Mouse (Mus musculus): Measurements from ENCODE around the gene Trrap.

The Trrap gene

GRCm38 (mm10) chr5:144845352-144845751, 77.8 kb downstream of the Trrap start:
- no peak overlapping the region for H3K4me3 ChIP-seq (replicated peaks; ENCODE audit: low read length)
- H3K36me3 ChIP-seq (ENCODE audit: insufficient read depth, low read length): peaks cover 99% of the 10 kb centered on the region
- TF ChIP-seq CTCF (conservative IDR thresholded peaks at IDR 0.05; ENCODE audit: low read length): no peak
- TF ChIP-seq POU5F1 (IDR thresholded peaks at IDR 0.05; ENCODE audit: borderline replicate concordance, low read length): no peak
- TF ChIP-seq NANOG (IDR thresholded peaks at IDR 0.05; ENCODE audit: borderline replicate concordance, low read length): no peak
- H3K4me1 ChIP-seq (replicated peaks; ENCODE audit: low read depth, low read length): peaks cover 22% of the 10 kb centered on the region
- H3K27me3 ChIP-seq (ENCODE audit: insufficient read depth, low read length): no peaks in the 10 kb centered on the region
- no peaks in the 10 kb centered on the region for H3K9me3 ChIP-seq (ENCODE audit: low read length)

- Histone ChIP-seq H3K4me1 (replicated peaks; ENCODE audit: low read depth, low read length) (peaks cover 25% of the 10 kb centered on the region), H3K36me3 (ENCODE audit: insufficient read depth, low read length) (peaks cover 97% of the 10 kb centered on the region), H3K4me3 (replicated peaks; ENCODE audit: low read length) (no peak overlapping the region), H3K9me3 (ENCODE audit: low read length) (no peaks in the 10 kb centered on the region), H3K27me3 (ENCODE audit: insufficient read depth, low read length) (no peaks in the 10 kb centered on the region)
- TF ChIP-seq CTCF (conservative IDR thresholded peaks at IDR 0.05; ENCODE audit: low read length) (no peak), NANOG (IDR thresholded peaks at IDR 0.05; ENCODE audit: borderline replicate concordance, low read length) (no peak), POU5F1 (IDR thresholded peaks at IDR 0.05; ENCODE audit: borderline replicate concordance, low read length) (no peak)
These were observed 81.2 kb downstream of the Trrap start for GRCm38 (mm10) chr5:144848735-144849134.

GRCm38 (mm10) chr5:144849932-144850331, 82.4 kb downstream of the Trrap start:
- Histone ChIP-seq H3K4me3 (replicated peaks; ENCODE audit: low read length) (no peak overlapping the region), H3K27me3 (ENCODE audit: insufficient read depth, low read length) (no peaks in the 10 kb centered on the region), H3K36me3 (ENCODE audit: insufficient read depth, low read length) (peaks cover 97% of the 10 kb centered on the region), H3K9me3 (ENCODE audit: low read length) (no peaks in the 10 kb centered on the region), H3K4me1 (replicated peaks; ENCODE audit: low read depth, low read length) (peaks cover 37% of the 10 kb centered on the region)
- no peak for TF ChIP-seq CTCF (conservative IDR thresholded peaks at IDR 0.05; ENCODE audit: low read length)
- no peak for TF ChIP-seq NANOG (IDR thresholded peaks at IDR 0.05; ENCODE audit: borderline replicate concordance, low read length)
- no peak for TF ChIP-seq POU5F1 (IDR thresholded peaks at IDR 0.05; ENCODE audit: borderline replicate concordance, low read length)

GRCm38 (mm10) chr5:144851820-144852219, 84.3 kb downstream of the Trrap start:
- Histone ChIP-seq H3K27me3 (ENCODE audit: insufficient read depth, low read length) (no peaks in the 10 kb centered on the region), H3K4me1 (replicated peaks; ENCODE audit: low read depth, low read length) (peaks cover 44% of the 10 kb centered on the region), H3K36me3 (ENCODE audit: insufficient read depth, low read length) (peaks cover 87% of the 10 kb centered on the region), H3K4me3 (replicated peaks; ENCODE audit: low read length) (no peak overlapping the region), H3K9me3 (ENCODE audit: low read length) (no peaks in the 10 kb centered on the region)
- TF ChIP-seq NANOG (IDR thresholded peaks at IDR 0.05; ENCODE audit: borderline replicate concordance, low read length): no peak
- peak; percentile 58 for TF ChIP-seq CTCF (conservative IDR thresholded peaks at IDR 0.05; ENCODE audit: low read length)

- Histone ChIP-seq H3K9me3 (ENCODE audit: low read length) (no peaks in the 10 kb centered on the region), H3K36me3 (ENCODE audit: insufficient read depth, low read length) (peaks cover 85% of the 10 kb centered on the region), H3K4me3 (replicated peaks; ENCODE audit: low read length) (no peak overlapping the region), H3K27me3 (ENCODE audit: insufficient read depth, low read length) (no peaks in the 10 kb centered on the region), H3K4me1 (replicated peaks; ENCODE audit: low read depth, low read length) (peaks cover 64% of the 10 kb centered on the region)
- TF ChIP-seq NANOG (IDR thresholded peaks at IDR 0.05; ENCODE audit: borderline replicate concordance, low read length) (no peak), POU5F1 (IDR thresholded peaks at IDR 0.05; ENCODE audit: borderline replicate concordance, low read length) (no peak), CTCF (conservative IDR thresholded peaks at IDR 0.05; ENCODE audit: low read length) (peak; percentile 12; the same call in 1 of the 2 replicates)
These were observed 86.4 kb downstream of the Trrap start for GRCm38 (mm10) chr5:144853931-144854330.

GRCm38 (mm10) chr5:144855936-144856335, 88.4 kb downstream of the Trrap start:
- H3K4me1 ChIP-seq (replicated peaks; ENCODE audit: low read depth, low read length): peaks cover 78% of the 10 kb centered on the region
- H3K27me3 ChIP-seq (ENCODE audit: insufficient read depth, low read length): no peaks in the 10 kb centered on the region
- TF ChIP-seq NANOG (IDR thresholded peaks at IDR 0.05; ENCODE audit: borderline replicate concordance, low read length) (peak; percentile 82), CTCF (conservative IDR thresholded peaks at IDR 0.05; ENCODE audit: low read length) (no peak)
- H3K4me3 ChIP-seq (replicated peaks; ENCODE audit: low read length): no peak overlapping the region
- H3K36me3 ChIP-seq (ENCODE audit: insufficient read depth, low read length): peaks cover 80% of the 10 kb centered on the region
- H3K9me3 ChIP-seq (ENCODE audit: low read length): no peaks in the 10 kb centered on the region

GRCm38 (mm10) chr5:144858527-144858926, 91.0 kb downstream of the Trrap start:
- H3K36me3 ChIP-seq (ENCODE audit: insufficient read depth, low read length): peaks cover 54% of the 10 kb centered on the region
- H3K27me3 ChIP-seq (ENCODE audit: insufficient read depth, low read length): no peaks in the 10 kb centered on the region
- no peak overlapping the region for H3K4me3 ChIP-seq (replicated peaks; ENCODE audit: low read length)
- H3K9me3 ChIP-seq (ENCODE audit: low read length): no peaks in the 10 kb centered on the region
- peaks cover 72% of the 10 kb centered on the region for H3K4me1 ChIP-seq (replicated peaks; ENCODE audit: low read depth, low read length)
- TF ChIP-seq CTCF (conservative IDR thresholded peaks at IDR 0.05; ENCODE audit: low read length) (no peak), NANOG (IDR thresholded peaks at IDR 0.05; ENCODE audit: borderline replicate concordance, low read length) (no peak), POU5F1 (IDR thresholded peaks at IDR 0.05; ENCODE audit: borderline replicate concordance, low read length) (no peak)

GRCm38 (mm10) chr5:144859284-144859683, 91.8 kb downstream of the Trrap start:
- TF ChIP-seq CTCF (conservative IDR thresholded peaks at IDR 0.05; ENCODE audit: low read length): no peak
- TF ChIP-seq POU5F1 (IDR thresholded peaks at IDR 0.05; ENCODE audit: borderline replicate concordance, low read length): no peak
- TF ChIP-seq NANOG (IDR thresholded peaks at IDR 0.05; ENCODE audit: borderline replicate concordance, low read length): no peak
- H3K4me1 ChIP-seq (replicated peaks; ENCODE audit: low read depth, low read length): peaks cover 64% of the 10 kb centered on the region
- no peaks in the 10 kb centered on the region for H3K9me3 ChIP-seq (ENCODE audit: low read length)
- H3K4me3 ChIP-seq (replicated peaks; ENCODE audit: low read length): no peak overlapping the region
- no peaks in the 10 kb centered on the region for H3K27me3 ChIP-seq (ENCODE audit: insufficient read depth, low read length)
- H3K36me3 ChIP-seq (ENCODE audit: insufficient read depth, low read length): peaks cover 47% of the 10 kb centered on the region

- peaks cover 49% of the 10 kb centered on the region for H3K4me1 ChIP-seq (replicated peaks; ENCODE audit: low read depth, low read length)
- peaks cover 40% of the 10 kb centered on the region for H3K36me3 ChIP-seq (ENCODE audit: insufficient read depth, low read length)
- H3K27me3 ChIP-seq (ENCODE audit: insufficient read depth, low read length): no peaks in the 10 kb centered on the region
- no peaks in the 10 kb centered on the region for H3K9me3 ChIP-seq (ENCODE audit: low read length)
- no peak for TF ChIP-seq NANOG (IDR thresholded peaks at IDR 0.05; ENCODE audit: borderline replicate concordance, low read length)
- no peak for TF ChIP-seq POU5F1 (IDR thresholded peaks at IDR 0.05; ENCODE audit: borderline replicate concordance, low read length)
- TF ChIP-seq CTCF (conservative IDR thresholded peaks at IDR 0.05; ENCODE audit: low read length): no peak
- no peak overlapping the region for H3K4me3 ChIP-seq (replicated peaks; ENCODE audit: low read length)
These were observed 93.4 kb downstream of the Trrap start for GRCm38 (mm10) chr5:144860913-144861312.
